Mouse (Mus musculus): ENCODE results near the gene Krtap9-5.

Gene Krtap9-5

DNA sequence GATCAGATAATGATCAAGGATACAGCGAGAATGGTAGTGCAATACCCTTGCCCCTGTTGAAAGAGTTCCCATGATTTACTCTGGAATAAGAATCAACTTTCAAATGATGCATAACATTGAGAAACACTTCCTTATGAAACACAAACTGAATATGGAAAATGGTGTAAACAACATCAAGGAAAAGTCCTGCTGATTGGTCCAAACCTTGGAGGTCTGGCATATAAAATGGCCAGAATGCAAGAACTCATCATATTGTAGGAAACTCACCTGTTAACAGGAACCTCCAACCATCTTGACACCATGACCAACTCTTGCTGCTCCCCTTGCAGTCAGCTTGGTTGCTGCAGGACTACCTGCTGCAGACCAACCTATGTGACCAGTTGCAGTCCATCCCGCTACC lies at the start of gene Krtap9-5:
TSS of gene Krtap9-5 (plus strand) at position 301 of the 400 bp plus-strand sequence.
- CTCF ChIA-PET: no interaction called here

DNA sequence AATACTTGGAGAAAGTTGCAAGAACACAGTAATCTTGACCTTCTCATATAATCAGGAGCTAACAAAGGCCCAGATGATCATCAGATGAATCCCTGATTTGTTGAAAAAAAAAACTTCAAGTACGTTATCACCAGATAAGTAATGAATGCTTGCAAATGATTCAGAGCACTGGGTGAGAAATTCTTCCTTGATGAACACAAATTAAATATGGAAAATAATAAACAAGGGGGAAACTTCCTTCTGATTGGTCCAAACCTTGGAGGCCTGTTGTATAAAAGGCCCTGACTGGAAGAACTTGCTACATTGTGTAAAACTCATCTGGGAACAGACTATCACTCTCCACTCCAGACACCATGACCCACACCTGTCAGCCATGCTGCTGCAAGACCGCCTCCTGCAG lies 40.7 kb upstream of the Krtap9-5 start, which contains the start of gene Krtap31-1:
TSS of gene Krtap31-1 (plus strand) at position 301 of the 400 bp plus-strand sequence.
- CTCF ChIA-PET: no interaction called here

DNA sequence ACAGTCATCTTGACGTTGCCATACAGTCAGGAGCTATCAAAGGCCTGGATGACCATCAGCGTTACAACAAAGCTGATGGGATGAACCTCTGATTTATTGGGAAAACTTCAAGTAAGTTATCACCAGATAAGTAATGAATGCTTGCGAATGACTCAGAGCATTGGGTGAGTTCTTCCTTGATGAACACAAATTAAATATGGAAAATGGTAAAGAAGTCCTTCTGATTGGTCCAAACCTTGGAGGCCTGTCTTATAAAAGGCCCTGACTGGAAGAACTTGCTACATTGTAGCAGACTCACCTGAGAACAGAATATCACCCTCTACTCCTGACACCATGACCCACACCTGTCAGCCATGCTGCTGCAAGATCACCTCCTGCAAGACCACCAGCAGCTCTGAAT lies 33.8 kb upstream of the Krtap9-5 start, which contains the start of gene Gm11565:
TSS of gene Gm11565 (plus strand) at position 301 of the 400 bp plus-strand sequence.
- CTCF ChIA-PET: no interaction called here

DNA sequence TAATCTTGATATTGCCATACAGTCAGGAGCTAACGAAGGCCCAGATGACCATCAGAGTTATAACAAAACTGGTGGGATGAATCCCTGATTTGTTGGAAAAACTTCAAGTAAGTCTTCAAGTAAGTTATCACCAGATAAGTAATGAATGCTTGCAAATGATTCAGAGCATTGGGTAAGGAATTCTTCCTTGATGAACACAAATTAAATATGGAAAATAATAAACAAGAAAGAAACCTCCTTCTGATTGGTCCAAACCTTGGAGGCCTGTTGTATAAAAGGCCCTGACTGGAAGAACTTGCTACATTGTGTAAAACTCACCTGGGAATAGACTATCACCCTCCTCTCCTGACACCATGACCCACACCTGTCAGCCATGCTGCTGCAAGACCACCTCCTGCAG lies 12.3 kb upstream of the Krtap9-5 start, which contains the start of gene Krtap31-2:
TSS of gene Krtap31-2 (plus strand) at position 301 of the 400 bp plus-strand sequence.
- CTCF ChIA-PET: no interaction called here

DNA sequence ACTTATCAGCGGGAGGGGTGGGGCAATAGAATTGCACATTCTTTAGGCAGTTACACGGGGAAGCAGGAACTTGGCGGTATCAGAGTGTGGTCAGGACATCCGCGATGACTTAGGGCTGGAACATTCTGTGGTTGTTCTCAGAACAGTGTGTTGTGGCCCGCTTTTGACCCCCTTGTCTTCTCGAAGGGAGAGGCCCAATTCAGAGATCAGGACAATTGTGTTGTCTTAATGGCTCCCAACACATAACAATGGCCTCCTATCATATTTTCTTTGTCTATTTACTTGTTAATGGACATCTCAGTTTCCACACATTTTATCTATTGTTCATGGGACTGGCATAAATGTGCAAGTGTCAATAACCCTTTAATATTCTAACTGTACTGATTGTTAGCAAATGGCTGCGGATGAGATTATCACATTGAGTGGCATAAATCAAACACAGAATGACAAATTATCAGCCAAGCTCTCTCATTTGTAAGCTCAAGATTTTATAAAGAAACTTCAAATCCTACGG lies 10.5 kb upstream of the Krtap9-5 start:
- CTCF ChIA-PET: no interaction called here

DNA sequence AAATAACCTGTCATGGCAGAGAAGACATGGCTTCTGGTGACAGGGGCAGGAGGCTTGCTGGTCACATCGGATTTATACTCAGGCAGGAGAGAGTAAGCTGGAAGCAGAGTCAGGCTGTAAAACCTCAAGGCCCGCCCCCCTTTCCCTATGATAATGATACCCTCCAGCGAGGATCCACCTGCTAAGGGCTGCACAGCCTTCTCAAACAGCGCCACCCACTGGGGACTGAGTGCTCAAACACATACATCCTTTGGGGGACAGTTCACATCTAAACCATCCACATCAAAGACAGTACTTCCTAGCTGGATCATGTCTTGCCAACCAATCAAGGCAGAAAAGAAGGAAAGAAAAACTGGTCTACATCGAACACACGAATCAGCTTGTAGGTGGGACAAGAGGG lies 15.9 kb downstream of the Krtap9-5 start:
- CTCF ChIA-PET: no interaction called here

DNA sequence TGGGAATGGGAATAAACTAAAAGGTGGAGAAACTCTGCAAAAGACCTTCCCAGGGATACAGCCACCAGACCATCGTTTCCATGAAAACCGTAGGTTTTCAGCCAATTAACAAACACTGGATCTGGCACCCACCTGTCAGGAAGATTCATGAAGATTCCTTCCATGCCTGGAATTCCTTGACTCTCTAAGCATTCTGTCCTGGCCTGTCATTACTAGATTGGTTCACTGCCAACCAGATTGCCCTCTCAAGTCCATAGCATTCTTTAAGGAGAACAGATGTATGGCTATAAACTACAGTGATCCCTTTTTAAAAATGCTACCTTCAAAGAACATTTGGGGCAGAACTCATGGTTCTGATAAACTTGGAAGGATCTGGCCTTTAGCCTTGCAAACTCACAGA lies 17.7 kb downstream of the Krtap9-5 start:
- CTCF ChIA-PET: no interaction called here

DNA sequence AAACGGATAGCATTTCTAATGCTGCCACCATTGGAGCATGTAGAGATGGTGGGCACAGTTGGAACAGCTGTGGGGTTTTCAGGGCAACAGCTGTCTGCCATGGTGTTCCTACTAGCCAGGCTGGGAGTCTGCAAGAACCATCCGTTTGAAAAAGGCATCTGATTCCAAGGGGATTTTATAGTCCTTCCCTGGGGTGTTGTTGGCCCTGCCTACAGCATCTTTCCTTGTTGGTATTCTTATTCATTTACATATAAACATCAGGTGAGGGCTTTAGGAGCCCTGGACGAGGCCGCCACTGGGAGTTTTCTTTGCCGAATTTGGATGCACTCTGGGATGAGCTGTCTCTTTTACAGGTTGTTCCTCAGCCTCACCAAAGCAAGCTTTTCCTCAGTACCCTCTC lies 30.7 kb downstream of the Krtap9-5 start, which contains the start of gene Krtap29-1:
TSS of gene Krtap29-1 (minus strand) at position 101 of the 400 bp plus-strand sequence.
- CTCF ChIA-PET: no interaction called here

DNA sequence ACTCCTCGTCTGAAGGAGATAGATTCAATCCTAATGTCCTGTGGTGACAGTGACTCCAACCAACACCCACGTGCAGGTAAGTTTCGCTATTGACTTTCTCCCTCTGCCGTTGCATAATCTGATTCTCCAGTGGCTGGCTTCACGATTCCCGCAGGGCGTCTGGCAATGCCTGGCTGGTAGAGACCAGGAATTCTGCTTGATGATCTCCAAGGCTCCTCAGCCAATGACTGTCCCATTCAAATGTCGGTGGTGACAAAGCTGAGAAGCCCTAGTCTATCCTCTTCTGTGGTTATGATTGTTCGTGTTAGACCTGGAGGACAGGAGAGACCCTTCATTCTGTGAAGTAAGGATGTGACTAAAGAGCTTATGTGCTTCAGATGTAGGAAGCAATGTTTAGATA lies 34.5 kb downstream of the Krtap9-5 start:
- CTCF ChIA-PET: no interaction called here

DNA sequence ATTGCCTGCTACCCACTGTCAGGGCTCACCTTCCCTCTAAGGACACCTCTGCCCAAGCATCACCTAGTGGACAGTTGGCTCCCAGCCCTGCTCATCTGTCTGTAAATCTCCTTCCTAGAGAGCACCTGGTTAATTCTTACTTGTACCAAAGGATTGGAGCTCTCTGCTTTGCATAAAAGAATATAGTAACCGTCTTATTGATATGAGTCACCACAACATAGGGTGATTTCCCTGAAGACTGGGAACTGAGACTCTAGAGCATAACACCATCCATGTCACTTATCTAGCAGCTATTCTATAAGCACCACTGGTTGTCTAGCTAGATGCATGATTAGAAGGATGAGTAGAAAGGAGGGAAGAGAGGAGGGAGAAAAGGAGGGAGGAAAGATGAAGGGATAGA lies 35.2 kb downstream of the Krtap9-5 start:
- CTCF ChIA-PET: no interaction called here

DNA sequence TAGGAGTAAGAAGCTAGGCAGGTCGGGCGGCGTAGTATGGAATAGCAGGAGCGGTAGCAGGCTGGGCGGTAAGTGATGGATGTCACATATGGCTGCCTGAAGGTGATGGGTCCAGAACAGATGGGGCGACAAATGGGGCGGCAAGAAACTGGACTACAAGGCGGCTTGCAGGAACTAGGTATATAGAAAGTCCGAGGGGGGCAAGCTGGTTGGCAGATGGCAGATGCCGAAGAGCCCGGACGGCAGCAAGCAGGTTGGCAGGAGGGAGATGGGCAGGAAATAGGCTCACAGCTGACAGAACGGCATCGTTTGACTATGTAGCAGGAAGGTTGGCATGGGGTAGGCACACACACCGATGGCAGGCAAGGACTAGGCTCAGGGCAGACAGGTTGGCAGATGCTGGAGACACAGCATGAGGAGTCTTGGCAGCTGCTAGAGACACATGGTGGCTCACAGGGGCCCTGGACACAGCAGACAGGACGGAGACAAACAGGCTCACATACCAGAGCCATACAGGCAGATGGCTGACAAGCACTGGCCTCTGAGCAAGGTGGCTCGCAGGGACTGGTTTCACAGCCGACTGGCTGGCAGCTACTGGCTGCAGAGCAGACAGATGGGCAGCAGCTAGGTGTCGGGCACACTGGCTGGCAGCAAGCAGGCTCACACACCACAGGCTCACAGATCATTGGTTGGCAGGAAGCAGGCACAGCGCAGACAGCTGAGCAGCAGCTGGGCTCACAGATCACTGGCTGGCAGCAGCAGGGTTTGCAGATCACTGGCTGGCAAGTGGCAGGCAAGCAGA lies 37.2 kb downstream of the Krtap9-5 start:
- CTCF ChIA-PET: no interaction called here

DNA sequence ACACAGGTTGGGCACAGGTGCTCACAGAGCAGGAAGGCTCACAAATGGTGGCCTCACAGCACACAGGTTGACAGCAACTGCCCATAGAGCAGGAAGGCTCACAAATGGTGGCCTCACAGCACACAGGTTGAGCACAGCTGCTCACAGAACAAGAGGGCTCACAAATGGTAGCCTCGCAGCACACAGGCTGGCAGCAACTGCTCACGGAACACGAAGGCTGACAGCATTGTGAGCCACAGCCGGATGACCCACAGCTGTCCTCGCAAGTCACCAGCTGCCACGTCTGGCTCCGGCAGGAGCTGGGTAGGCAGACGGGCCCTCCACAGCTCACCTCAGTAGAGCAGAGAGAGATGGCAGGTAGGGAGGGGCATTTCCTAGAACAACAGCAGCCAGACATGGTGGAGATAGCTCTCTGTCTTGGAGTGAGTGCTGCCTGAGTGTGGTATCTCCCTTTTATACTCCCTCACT lies 37.9 kb downstream of the Krtap9-5 start, which contains the start of gene Krtap16-1:
TSS of gene Krtap16-1 (minus strand) at position 418 of the 468 bp plus-strand sequence.
- CTCF ChIA-PET: no interaction called here

DNA sequence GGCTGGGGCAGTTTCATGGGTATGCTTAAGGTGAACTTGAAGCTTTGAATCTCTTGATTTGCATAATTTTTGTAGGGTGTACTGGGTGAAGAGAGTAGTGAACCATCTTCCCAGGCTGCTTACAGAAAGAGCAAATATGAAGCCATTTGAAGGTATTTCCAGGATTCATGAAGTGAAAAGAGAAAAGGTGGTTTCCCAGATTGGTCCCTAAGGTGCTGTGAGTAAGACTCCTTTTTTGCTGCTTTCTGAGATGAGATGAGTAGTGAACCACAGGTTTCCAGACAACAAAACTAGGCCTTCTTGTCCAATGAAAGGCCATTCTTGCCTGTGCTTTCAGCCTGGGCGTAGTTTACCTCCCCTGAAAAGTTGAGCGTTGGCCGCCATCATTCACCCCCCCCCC lies 40.3 kb downstream of the Krtap9-5 start:
- CTCF ChIA-PET: no interaction called here

DNA sequence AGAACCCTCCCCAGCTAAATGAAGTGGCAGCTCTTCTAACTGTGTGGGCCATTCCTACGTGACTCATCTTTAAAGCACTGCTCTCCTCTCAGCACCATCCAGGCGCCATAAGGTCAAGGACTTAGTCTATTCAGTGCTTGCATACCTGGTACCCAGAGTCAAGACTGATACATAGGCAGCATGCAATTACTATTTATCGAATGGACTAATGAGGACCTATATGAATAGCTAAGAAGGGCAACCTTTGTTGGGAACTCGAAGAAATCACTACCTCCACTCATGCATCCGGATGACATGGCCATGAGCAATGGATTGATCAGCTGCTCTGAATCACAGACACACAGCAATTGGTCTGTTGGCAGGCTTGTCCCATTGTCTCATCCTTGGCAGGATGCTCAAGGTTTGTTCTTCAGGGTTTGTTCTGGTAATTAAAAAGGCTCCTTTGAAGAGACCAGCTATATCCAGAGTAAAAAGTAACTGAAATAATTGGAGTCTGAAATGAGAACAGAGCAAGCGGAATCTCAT lies 41.7 kb downstream of the Krtap9-5 start:
- CTCF ChIA-PET: no interaction called here

DNA sequence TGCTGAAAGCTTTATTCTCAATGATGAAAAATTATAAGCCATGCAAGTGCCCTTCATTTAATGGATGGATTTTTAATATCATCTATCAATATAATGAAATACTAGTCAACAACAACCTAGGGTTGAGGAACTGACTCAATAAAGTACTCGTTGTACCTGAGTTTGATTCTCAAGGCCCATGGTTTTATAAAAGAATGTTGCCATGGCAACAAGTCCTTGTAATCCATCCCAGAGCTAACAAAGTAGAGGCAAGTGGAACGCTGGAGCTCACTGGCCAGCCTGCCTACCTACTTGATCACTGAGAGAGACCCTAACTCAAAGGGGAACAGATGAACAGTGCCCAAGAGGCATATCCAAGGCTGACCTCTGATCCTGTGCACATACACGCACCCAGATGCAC lies 42.3 kb downstream of the Krtap9-5 start:
- CTCF ChIA-PET: no interaction called here

DNA sequence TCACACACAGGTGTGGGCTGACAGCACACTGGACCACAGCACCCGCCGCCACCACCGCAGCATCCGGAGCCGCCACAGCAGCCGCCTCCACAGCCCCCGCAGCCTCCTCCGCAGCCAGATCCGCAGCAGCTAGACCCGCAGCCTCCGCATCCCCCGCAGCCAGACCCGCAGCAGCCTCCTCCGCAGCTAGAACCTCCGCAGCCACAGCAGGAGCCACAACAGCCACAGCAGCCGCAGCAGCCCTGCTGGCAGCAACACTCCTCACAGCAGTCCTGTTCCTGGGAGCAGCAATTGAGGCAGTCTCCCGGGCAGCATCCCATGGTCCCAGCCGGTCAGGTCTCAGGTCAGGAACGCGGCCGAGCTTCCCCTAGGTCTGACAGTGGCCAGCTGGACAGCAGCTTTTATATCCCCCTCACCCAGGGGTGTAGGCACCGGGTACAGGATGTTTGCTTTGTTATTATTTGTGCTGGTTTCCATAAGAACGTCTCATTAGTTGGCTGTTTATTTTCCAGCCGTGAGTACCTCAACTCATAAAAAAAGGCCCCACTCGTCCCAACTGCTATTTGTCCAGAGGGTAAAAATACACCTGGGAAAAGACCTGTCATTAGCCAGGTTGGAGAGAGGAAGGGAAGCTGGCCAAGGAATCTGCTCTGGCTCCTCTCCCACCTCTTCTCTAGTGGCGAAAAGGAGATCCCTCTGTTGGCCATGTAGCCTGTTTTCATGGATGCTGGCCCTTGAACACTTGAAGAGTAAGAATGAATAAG lies 45.5 kb downstream of the Krtap9-5 start, which contains the start of gene Krtap17-1:
TSS of gene Krtap17-1 (minus strand) at position 375 of the 764 bp plus-strand sequence.
- CTCF ChIA-PET: no interaction called here

DNA sequence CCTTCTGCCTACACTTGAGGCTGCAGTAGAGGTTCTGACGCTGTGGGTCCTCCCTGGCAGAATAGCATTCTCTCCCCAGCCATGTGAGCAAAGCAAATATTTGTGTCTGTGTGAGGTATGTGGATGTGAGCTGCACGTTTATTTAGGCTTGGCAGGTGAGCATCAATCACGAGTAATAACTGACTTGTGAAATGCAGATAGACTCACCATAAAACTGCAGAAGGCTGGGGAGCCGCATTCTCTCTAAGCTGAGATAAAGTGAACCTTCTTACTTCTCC lies 46.0 kb downstream of the Krtap9-5 start:
- CTCF ChIA-PET: no interaction called here

DNA sequence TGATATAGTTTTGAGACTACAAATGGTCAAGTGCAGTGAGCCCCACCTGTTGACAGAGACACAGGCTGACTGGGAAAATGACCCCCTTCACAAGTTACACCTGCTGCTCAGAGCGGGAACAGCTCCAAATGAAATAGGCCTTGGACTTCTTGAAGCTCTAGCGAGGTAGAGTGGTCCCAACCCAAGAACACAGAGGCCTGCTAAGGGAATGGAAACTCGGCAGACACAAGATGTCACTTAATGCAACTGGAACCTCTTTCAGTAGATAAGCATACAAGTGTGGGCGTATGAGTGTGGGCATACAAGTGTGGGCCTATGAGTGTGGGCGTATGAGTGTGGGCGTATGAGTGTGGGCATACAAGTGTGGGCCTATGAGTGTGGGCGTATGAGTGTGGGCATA lies 50.8 kb downstream of the Krtap9-5 start:
- CTCF ChIA-PET: no interaction called here

Data from spleen, embryonic (tissue).